Mouse (Mus musculus) megakaryocyte-erythroid progenitor cell, adult 5-6 weeks (primary cell): ENCODE results near the gene Nup210. TPM values are rescaled to one million over a fixed set of nuclear protein-coding genes. Genes with fewer than 3 reads are reported as not detected.
"Not testable (repeated sequence)": the region's sequence is repeated elsewhere in the genome, so short reads cannot be mapped to it uniquely, and the experiment has no call there.

ENCODE experiments used
- ATAC-seq: replicated peaks from 2 replicates; pipeline ENCODE4 v1.8.0; 2016; ENCODE audit warnings: mild to moderate bottlenecking, inconsistent platforms; ENCODE audit not compliant: severe bottlenecking, poor library complexity, low FRiP score, low TSS enrichment
- total RNA-seq, 2 experiments: library from RNA; stranded (forward) in 1 of 2; stranded (reverse) in 1 of 2; fragments of 200-1000, 215-1000 nt in 1 of 2; fragments of >200 nt in 1 of 2; fragmentation: Nextera tagmentation in 1 of 2; gene quantifications; 2 replicates each; pipeline ENCODE4 v1.2.3; 2014 to 2017

The Nup210 gene
- total RNA-seq, 2 experiments from 2014 or later: 135 to 185 TPM

DNA sequence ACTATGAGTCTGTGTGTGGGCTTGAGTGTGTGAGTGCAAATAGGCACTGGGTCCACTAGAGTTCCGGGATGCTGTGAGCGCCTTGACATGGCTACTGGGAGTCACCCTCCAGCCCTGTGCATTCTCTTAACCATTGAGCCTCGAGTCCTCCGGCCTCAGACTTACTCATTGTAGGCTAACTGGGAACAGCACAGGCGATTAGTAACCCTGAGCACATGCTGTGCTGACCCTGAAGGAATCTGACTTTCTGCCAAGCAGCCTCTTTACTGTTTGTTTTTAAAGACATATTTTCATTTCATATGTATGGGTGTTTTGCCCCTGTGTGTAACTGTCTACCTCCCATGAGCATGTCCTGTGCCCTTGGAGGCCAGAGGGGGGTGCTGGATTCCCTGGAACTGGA, 28.9 kb upstream of the Nup210 start:
- ATAC-seq: no peak

DNA sequence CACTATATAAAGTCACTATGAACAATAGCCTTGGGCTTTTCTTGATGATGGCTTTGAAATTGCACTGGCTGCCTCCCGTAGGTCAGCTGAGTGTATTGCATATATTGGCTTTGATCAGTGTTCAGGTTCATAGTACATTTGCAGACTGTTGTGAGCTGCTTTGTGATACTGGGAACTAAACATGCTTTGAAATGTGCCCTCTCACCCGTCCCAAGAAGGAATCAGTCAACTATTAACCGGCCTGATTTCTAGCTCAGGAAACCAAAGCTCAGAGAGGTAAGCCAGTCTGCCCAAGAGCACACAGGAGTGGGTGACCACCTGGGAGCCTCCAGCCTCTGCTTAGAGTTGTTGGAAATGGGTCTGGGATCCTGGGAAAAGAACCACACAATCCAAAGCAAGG, 28.4 kb upstream of the Nup210 start:
- ATAC-seq: no peak

DNA sequence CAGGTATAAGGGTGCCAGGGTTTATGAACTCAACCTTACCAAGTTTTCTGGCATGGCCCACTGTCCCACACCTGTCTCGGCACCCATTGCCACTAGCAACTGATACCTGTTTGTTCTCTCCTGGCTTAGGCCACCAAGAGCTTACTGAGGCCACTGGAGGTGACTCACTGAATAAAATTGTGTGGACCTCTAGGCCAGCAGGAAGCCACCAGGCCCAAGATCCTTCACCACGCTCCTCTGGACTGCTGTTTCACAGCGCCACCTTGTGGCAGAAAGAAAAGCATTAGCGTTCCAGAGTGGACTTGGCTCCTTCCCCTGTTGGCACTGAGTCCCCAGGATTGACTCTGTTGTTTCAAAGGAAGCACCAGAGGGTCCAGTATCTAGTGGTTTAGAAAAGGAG, 23.2 kb upstream of the Nup210 start:
- peak; percentile 76 for ATAC-seq

DNA sequence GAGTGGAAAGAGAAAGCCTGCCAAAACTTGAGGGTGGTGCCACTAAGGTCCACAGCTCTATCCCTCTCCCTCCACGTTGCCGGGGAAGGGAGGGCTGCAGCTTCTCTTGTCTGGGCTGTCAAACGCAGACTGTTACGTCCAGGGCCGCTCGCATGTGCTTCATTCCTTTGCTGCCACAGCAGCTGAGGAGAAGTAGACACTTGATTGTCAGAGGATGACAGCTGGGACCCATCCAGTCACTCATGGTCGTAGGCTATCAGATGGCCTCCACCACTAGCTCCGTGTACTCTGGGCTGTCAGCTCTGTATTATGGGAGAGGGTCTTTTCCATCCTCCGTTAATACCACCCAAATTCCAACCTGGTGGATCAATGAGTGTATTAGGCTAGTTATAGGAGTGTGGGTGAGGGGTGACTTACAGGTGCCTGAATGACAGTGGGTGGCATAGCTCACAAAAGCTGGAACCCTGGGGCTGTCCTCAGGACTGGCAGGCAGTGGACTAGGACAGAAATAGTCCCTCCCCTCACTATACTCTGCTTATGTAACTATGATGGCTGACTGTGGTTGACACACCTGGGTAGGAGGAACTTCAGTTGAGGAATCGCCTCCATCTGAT, 20.8 kb upstream of the Nup210 start:
- no peak for ATAC-seq

DNA sequence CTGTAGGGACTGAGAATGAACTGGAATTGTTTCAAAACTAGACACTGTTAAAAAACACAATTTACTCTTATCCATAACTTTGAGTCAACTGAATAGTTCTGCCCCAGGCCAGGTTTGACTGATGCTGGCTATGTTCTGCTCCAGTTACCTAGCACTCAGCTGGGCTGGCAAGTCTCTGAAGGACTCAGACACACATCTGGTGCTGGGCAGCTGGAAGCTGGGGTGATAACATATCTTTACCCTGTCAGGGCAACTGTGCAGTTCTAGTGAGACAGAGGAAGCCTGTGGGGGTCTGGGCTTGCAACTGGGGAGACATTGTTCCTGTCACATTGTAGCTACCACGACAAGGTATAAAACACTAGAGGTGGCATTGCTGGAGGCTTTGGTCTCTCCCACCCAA, 14.2 kb upstream of the Nup210 start:
- ATAC-seq: peak; percentile 74

DNA sequence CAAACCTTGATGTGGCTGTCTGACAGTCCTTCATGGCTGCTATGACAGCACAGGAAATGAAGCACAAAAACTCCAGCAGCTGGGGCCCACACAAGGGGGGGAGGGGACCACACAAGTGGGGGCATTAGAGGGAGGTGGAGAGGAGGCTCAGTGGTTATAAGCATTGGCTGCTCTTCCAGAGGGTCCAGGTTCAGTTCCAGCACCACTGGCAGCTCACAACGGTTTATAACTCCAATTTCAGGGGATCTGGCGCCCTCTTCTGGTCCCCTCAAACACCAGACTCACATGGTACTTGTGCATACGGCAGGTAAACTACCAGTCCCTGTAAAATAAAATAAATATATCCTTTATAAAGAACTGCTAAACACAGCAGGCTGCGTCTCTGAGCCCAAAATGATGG, 12.4 kb upstream of the Nup210 start:
- ATAC-seq: no peak

DNA sequence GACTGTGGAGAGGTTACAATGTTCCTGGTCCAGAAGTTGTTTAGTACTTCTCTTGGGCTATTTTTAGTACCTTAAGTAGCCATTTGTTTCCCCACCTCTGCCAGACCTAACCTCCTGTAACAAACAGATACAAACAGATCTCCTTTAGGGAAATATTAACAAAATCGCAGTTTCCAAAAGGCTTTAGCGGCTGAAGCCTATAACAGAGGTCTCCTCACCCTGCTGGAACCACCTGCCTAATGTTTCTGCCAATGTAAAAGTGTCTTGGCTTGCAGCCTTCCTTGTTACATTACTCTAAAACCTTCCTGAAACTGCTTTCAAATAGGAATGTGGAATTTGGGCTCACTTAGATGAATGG, 8.6 kb upstream of the Nup210 start:
- no peak for ATAC-seq

DNA sequence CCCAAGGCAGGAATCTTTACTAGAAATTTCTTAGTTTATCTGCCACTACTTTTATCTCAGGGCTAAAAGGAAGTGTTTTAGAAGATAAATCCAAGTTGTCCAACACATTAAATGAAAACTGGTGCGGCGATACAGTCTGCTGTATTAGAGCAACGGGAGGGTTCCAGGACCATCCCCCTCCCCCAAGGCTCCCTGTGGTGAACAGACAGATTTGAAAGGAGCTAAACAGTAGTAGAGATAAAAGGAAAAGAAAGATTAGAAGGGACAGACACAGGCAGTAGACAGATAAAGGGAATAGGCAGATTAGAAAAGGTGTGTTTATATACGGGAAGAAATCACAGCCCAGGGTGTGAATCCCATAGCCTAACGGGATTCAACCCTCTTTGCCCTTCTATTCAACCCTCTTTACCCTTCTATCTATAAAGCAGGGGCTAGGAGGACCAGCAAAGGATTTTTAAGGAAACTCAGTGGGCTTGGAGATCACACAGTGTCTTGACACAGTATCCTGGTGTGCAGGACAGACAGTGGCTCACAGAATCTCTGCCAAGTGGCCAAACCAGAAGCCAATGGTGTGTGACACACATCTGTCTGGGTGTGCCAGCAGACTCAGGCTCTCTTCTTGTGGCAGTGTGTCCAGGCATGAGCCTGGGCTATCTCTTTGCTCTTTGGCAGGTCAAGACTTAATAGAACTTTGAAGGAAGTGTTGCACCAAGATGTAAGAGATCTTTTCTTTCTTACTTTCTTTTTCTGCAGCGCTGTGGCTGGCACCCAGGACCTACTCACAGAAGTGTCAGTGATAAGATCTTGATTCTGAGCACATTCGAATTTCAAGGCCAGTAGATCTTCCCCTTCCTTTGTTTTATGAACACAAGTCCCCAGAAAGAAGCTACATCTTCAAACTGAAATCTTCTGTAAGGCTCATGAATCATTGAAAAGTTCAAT, 7.9 kb upstream of the Nup210 start:
- peak; percentile 23; the same call in 1 of the 2 replicates for ATAC-seq

DNA sequence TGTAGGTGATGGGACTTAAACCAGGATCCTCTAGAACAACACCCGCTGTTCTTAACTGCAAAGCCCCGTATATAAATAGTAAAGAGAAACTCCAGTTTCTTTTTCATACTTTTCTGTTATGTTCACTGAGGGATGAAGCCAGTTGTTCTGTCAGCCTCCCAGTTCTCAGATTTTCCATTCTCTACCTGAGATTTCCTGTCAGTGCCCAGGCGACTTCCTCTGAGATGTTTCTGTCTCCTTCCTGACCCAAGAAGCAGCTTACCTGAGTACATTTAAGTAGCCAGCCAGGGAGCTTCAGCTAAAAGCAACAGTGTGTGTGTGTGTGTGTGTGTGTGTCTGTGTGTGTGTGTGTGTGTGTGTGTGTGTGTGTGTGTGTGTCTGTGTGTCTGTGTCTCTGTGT, 6.8 kb upstream of the Nup210 start:
- ATAC-seq: no peak

DNA sequence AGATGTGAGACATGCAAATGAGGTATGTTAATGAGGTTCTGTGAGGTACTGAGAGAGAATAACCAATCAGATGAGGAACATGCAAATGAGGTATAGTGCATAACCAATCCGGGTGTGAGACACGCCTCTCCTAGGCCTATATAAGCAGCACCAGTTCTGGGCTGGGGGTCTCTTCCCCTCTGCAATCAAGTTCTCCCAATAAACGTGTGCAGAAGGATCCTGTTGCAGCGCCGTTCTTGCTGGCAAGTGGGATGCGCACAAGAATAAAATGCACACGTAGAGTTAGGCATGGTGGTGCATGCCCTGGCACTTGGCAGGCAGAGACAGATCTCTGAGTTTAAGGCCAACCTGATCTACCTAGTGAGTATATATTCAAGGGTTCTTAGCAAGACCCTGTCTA, 4.5 kb upstream of the Nup210 start:
- not testable (repeated sequence) for ATAC-seq

DNA sequence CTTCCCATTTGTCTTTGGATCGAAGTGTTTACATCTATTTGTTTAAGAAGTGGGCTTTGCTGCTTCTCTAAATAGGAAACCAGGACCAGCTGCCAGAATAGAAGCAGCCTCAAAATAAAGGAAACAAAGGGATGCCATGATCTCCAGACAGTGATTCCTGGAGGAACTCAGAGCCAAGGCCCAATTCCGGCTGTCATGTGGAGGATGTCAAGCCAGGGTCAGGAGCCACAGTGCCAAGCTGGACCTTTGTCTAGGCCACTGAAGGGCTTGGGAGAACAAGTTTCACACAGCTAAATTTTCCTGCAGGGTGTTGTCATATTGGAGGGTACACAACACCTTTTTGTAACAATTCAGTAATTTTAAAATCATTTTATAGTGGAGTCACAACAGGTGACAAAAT, 3.6 kb upstream of the Nup210 start:
- ATAC-seq: no peak

DNA sequence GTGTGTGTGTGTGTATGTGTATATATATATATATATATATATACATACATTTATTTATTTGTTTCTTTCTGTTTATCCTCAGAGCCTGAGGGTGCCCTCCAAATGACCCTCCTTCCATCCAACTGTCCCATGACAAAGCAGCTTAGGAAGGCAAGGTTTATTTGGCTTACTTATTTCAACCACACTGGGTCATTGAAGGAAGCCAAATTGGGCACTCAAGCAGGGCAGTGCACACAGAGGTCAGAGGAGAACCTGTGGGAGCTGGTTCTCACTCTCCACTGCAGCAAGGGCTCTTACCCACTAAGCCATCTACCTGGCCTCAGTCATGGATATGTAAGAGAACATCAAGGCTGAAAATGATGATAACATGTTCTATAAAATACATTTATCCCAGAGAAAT, 1.9 kb upstream of the Nup210 start:
- ATAC-seq: no peak

DNA sequence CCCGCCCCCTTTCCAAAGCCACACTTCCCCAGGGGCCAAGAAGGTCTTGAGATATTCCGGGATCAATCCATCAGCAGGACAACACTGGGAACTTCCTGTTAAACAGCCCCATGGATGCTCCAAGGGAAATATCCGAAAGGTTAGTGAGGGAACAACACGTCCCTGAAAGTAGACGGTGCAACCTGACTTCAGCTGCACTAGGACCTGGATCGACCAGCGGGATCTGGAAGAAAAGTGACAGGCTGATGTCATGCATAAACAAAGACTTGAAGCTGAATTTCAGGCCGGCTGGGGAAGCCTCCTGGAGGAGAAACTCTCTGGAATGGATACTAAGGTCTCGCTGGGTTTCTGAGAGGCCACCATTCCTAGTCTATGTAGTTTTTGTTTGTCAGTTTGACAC, 520 bp upstream of the Nup210 start:
- ATAC-seq: no peak

DNA sequence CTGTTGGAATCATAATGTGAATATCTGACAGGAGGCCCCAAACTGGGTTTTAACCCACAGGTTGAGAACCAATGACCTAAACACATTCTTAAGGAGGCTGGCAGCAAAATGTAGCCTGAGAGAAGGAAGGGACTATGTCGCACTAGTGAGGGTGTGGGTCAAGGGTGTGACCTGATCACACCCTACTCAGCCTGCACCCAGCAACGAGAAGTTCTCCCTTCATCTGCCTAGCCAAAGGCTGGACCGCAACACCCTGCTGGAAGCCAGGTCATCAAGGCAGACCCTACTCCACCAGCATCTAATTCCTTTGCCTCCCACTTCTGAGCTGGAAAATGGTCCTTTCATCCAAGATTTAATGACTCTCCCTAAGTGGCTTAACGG, 776 bp downstream of the Nup210 start:
- ATAC-seq: peak; percentile 36

DNA sequence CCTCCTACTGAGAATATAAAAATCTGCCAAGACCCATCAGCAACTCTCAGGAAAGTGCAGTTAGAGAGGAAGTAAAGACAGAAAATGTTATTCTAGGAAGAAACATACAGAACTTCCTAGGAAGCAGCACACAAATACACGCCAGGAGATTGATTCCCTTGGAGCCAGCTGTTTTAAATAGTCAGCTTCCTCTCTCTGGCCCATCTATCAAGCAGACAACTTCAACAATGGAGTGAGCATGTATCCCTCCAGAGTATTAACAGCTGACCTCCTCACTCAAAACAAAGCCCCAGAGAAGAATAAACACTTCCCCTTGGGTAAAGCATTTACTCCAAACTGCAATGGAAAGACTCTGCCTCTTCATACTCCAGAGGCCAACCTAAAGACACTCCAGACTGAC, 1.5 kb downstream of the Nup210 start:
- no peak for ATAC-seq

DNA sequence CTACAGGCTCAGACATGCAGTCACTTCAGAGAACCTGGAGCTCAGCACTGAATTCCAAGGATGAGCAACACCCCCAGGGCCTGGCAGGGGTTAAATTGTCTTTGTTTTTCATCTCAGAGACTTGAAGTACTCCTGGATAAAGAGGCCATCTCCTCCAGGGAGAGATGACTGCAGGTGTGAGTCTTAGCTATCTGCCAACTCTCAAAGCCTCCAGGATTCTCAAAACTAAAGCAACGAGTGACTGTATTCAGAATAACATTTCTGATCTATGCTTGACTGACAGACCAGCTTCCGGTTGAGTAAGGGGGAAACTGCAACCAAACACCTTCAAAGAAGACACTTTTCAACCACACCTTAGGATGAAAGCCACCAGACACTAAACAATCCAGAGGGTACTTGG, 1.9 kb downstream of the Nup210 start:
- no peak for ATAC-seq

DNA sequence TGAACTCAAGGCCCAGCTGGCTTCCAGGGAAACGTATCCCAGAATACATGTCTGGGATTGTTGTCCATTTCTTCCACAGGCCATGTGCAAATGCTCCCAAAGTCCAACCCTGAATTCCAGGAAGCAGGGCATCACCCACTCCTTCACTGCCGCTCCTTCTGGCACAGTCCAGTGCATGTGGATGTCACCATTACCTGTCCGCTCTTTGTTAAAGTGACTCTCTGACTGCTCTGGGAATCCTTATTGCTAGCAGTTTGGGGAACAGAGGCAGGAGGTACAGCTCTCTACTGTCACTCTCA, 4.7 kb downstream of the Nup210 start:
- no peak for ATAC-seq

DNA sequence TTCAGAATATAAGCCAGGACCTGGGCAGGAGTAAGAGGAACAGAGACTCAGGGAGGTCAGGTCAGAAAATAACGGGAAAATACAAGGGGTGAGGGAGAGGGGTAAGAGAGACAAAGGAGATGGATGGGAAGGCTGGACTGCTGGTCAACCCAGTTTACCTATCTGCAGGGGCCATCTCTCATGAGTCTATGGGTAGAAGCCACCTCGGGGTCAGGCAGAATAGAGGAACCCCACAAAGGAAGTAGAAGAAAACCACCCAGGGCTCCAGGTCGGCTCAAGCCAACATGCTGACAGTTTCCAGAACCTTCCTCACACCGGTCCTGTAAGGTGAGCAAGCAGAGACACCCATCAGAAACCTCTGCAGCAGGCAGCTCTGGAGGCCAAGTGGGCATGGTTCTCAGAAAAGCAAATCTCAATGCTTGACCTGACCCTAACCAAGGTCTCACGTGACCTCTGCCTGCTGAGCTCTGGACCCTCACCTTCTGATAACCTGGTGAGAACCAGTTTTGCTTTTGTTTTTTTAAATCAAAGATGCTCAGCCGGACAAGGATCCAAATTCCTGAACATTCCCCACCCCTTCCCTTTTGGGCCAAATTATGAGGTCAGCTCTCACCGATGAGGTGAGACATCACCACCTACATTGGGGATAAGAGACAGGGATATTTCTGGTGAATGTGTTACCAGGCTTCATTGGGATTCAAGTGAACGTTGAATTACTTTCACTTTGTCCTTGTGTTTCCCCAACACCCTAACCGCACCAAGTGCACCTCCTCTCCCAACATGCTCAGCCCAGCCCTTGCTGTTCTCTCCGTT, 5.3 kb downstream of the Nup210 start:
- no peak for ATAC-seq

DNA sequence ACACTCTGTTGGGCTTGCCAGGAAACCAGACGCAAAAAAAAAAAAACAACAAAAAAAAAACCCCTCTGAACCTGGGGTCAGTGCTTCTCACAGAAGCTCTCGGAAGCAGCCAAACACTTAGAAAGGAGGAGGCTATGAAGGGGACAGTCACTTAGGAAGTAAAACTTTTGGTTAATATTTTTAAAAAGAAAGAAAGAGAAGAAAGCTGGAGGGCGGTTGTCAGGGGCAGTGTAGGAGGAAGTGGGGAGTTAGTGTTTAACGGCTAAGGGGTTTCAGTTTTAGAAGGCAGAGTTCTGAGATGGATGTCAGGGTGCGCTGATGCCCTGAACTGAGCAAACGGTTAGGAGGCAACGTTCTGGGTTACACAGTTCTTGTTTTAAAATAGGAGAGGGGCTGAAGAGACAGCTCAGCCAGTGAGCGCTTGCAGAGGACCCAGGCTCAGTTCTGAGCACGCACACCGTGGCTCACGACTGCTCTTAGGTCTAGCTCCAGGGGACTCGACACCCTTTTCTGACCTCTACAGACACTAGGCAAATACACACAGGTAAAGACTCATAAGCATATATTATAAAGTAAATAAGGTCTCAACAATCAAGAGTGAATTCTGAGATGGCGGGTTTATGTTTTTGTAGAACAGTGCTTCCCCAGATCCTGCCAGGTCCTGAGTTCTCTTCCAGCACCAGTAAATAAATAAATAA, 6.2 kb downstream of the Nup210 start:
- no peak for ATAC-seq

DNA sequence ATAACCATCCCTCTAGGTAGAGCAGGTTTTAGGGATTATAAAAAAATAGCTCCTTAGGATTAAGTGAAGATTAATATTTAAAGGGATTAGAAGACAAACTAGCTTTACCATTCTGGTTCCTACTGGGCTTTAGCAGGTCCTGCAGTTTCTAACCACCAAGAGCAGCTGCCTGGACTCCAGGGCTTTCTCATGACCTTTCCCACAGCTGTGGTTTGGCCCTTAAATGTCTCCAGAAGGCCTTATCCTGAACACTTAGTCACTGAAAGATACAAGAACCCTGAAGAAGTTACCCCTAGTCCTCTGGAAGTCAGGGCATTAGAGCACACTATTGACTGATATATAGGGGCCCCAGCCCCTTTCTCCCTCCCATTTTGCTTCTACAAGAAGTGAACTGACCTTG, 7.1 kb downstream of the Nup210 start:
- ATAC-seq: no peak
